Mouse (Mus musculus): Measurements from ENCODE around the gene Caly. TPM values are rescaled to one million over a fixed set of nuclear protein-coding genes. Genes with fewer than 3 reads are reported as not detected.

The Caly gene
- polyA plus RNA-seq, 1 experiment from 2014 or later = 0.52 TPM

- H3K9me3 ChIP-seq (ENCODE audit: control insufficient read depth, low read length) = no peaks in the 10 kb centered on the region
- no peak overlapping the region for H3K27ac ChIP-seq (ENCODE audit: low read depth, low read length)
- no peak overlapping the region for H3K4me2 ChIP-seq
- WGBS = 54% methylated on average over 1 of the region's 1 CpGs
- H3K4me3 ChIP-seq (ENCODE audit: low read depth, low read length) = no peak overlapping the region
- no peak overlapping the region for H3K9ac ChIP-seq (ENCODE audit: low read depth, low read length)
- H3K27me3 ChIP-seq (replicated peaks; ENCODE audit: control insufficient read depth, insufficient read depth, low read length) = no peaks in the 10 kb centered on the region
- no peaks in the 10 kb centered on the region for H3K4me1 ChIP-seq (replicated peaks; ENCODE audit: control insufficient read depth, insufficient read depth, low read length)
- DNase-seq (ENCODE audit: low spot score) = no peak
- no peaks in the 10 kb centered on the region for H3K36me3 ChIP-seq (ENCODE audit: control insufficient read depth, insufficient read depth, low read length)
- ATAC-seq (replicated peaks; ENCODE audit: low FRiP score) = no peak
These were observed 13.2 kb upstream of the Caly start for GRCm38 (mm10) chr7:140095556-140095955.

- H3K9ac ChIP-seq (ENCODE audit: low read depth, low read length) = no peak overlapping the region
- H3K27me3 ChIP-seq (replicated peaks; ENCODE audit: control insufficient read depth, insufficient read depth, low read length) = no peaks in the 10 kb centered on the region
- ATAC-seq (replicated peaks; ENCODE audit: low FRiP score) (0 out of 2 replicates have a peak, but pooled peaks have one; percentile 11), DNase-seq (ENCODE audit: low spot score) (no peak)
- H3K4me1 ChIP-seq (replicated peaks; ENCODE audit: control insufficient read depth, insufficient read depth, low read length) = no peaks in the 10 kb centered on the region
- H3K36me3 ChIP-seq (ENCODE audit: control insufficient read depth, insufficient read depth, low read length) = no peaks in the 10 kb centered on the region
- H3K9me3 ChIP-seq (ENCODE audit: control insufficient read depth, low read length) = no peaks in the 10 kb centered on the region
- 59% methylated on average over 5 of the region's 5 CpGs for WGBS
- H3K4me2 ChIP-seq = no peak overlapping the region
- H3K27ac ChIP-seq (ENCODE audit: low read depth, low read length) = no peak overlapping the region
- no peak overlapping the region for H3K4me3 ChIP-seq (ENCODE audit: low read depth, low read length)
These were observed 12.6 kb upstream of the Caly start for GRCm38 (mm10) chr7:140094954-140095353.

GRCm38 (mm10) chr7:140092924-140093528 lies 10.7 kb upstream of the Caly start, which contains the start of gene Prap1:
Prap1 (plus strand) TSS chr7:140093395.
- no peak within 1 kb of the TSS for H3K27ac ChIP-seq (ENCODE audit: low read depth, low read length)
- H3K9me3 ChIP-seq (ENCODE audit: control insufficient read depth, low read length) = no peaks in the 10 kb centered on the region
- H3K27me3 ChIP-seq (replicated peaks; ENCODE audit: control insufficient read depth, insufficient read depth, low read length) = no peaks in the 10 kb centered on the region
- no peak within 1 kb of the TSS for H3K9ac ChIP-seq (ENCODE audit: low read depth, low read length)
- no peaks in the 10 kb centered on the region for H3K4me1 ChIP-seq (replicated peaks; ENCODE audit: control insufficient read depth, insufficient read depth, low read length)
- DNase-seq (ENCODE audit: low spot score) = no peak
- no peak for ATAC-seq (replicated peaks; ENCODE audit: low FRiP score)
- WGBS = 69% methylated on average over 5 of the region's 5 CpGs
- H3K36me3 ChIP-seq (ENCODE audit: control insufficient read depth, insufficient read depth, low read length) = no peaks in the 10 kb centered on the region
- no peak within 1 kb of the TSS for H3K4me2 ChIP-seq
- H3K4me3 ChIP-seq (ENCODE audit: low read depth, low read length) = no peak within 1 kb of the TSS

- Histone ChIP-seq H3K9ac (ENCODE audit: low read depth, low read length) (no peak overlapping the region), H3K4me2 (no peak overlapping the region), H3K27me3 (replicated peaks; ENCODE audit: control insufficient read depth, insufficient read depth, low read length) (no peaks in the 10 kb centered on the region), H3K4me1 (replicated peaks; ENCODE audit: control insufficient read depth, insufficient read depth, low read length) (no peaks in the 10 kb centered on the region), H3K27ac (ENCODE audit: low read depth, low read length) (no peak overlapping the region), H3K9me3 (ENCODE audit: control insufficient read depth, low read length) (no peaks in the 10 kb centered on the region), H3K36me3 (ENCODE audit: control insufficient read depth, insufficient read depth, low read length) (no peaks in the 10 kb centered on the region), H3K4me3 (ENCODE audit: low read depth, low read length) (no peak overlapping the region)
- ATAC-seq (replicated peaks; ENCODE audit: low FRiP score) = no peak
- no peak for DNase-seq (ENCODE audit: low spot score)
- 78% methylated on average over 10 of the region's 10 CpGs for WGBS
These were observed 8.3 kb upstream of the Caly start for GRCm38 (mm10) chr7:140090601-140091000.

GRCm38 (mm10) chr7:140081408-140082241 lies 723 bp downstream of the Caly start:
- Histone ChIP-seq H3K36me3 (ENCODE audit: control insufficient read depth, insufficient read depth, low read length) (no peaks in the 10 kb centered on the region), H3K27ac (ENCODE audit: low read depth, low read length) (no peak overlapping the region), H3K4me1 (replicated peaks; ENCODE audit: control insufficient read depth, insufficient read depth, low read length) (0 out of 2 replicates have a peak, but pooled peaks cover 3% of the 10 kb centered on the region), H3K27me3 (replicated peaks; ENCODE audit: control insufficient read depth, insufficient read depth, low read length) (peaks cover 39% of the 10 kb centered on the region), H3K9ac (ENCODE audit: low read depth, low read length) (no peak overlapping the region), H3K4me2 (no peak overlapping the region), H3K9me3 (ENCODE audit: control insufficient read depth, low read length) (no peaks in the 10 kb centered on the region), H3K4me3 (ENCODE audit: low read depth, low read length) (no peak overlapping the region)
- ATAC-seq (replicated peaks; ENCODE audit: low FRiP score) (no peak), DNase-seq (ENCODE audit: low spot score) (no peak)
- WGBS = 27% methylated on average over 20 of the region's 20 CpGs

GRCm38 (mm10) chr7:140080503-140081156 lies 1.7 kb downstream of the Caly start:
- no peak overlapping the region for H3K4me2 ChIP-seq
- H3K4me3 ChIP-seq (ENCODE audit: low read depth, low read length) = no peak overlapping the region
- H3K27ac ChIP-seq (ENCODE audit: low read depth, low read length) = no peak overlapping the region
- DNase-seq (ENCODE audit: low spot score) = no peak
- 7% methylated on average over 24 of the region's 24 CpGs for WGBS
- H3K27me3 ChIP-seq (replicated peaks; ENCODE audit: control insufficient read depth, insufficient read depth, low read length) = peaks cover 39% of the 10 kb centered on the region
- H3K4me1 ChIP-seq (replicated peaks; ENCODE audit: control insufficient read depth, insufficient read depth, low read length) = 0 out of 2 replicates have a peak, but pooled peaks cover 3% of the 10 kb centered on the region
- no peaks in the 10 kb centered on the region for H3K36me3 ChIP-seq (ENCODE audit: control insufficient read depth, insufficient read depth, low read length)
- H3K9ac ChIP-seq (ENCODE audit: low read depth, low read length) = no peak overlapping the region
- peak; percentile 41 for ATAC-seq (replicated peaks; ENCODE audit: low FRiP score)
- no peaks in the 10 kb centered on the region for H3K9me3 ChIP-seq (ENCODE audit: control insufficient read depth, low read length)

- Histone ChIP-seq H3K4me2 (no peak overlapping the region), H3K27ac (ENCODE audit: low read depth, low read length) (no peak overlapping the region), H3K27me3 (replicated peaks; ENCODE audit: control insufficient read depth, insufficient read depth, low read length) (peaks cover 39% of the 10 kb centered on the region), H3K4me1 (replicated peaks; ENCODE audit: control insufficient read depth, insufficient read depth, low read length) (0 out of 2 replicates have a peak, but pooled peaks cover 3% of the 10 kb centered on the region), H3K9ac (ENCODE audit: low read depth, low read length) (no peak overlapping the region), H3K9me3 (ENCODE audit: control insufficient read depth, low read length) (no peaks in the 10 kb centered on the region), H3K4me3 (ENCODE audit: low read depth, low read length) (no peak overlapping the region), H3K36me3 (ENCODE audit: control insufficient read depth, insufficient read depth, low read length) (no peaks in the 10 kb centered on the region)
- DNase-seq (ENCODE audit: low spot score) = no peak
- ATAC-seq (replicated peaks; ENCODE audit: low FRiP score) = no peak; the same call in 1 of the 2 replicates
- 9% methylated on average over 5 of the region's 5 CpGs for WGBS
These were observed 3.6 kb downstream of the Caly start for GRCm38 (mm10) chr7:140078711-140079110.

GRCm38 (mm10) chr7:140077698-140078097 lies 4.7 kb downstream of the Caly start:
- no peak for DNase-seq (ENCODE audit: low spot score)
- H3K9me3 ChIP-seq (ENCODE audit: control insufficient read depth, low read length) = no peaks in the 10 kb centered on the region
- no peak overlapping the region for H3K9ac ChIP-seq (ENCODE audit: low read depth, low read length)
- H3K27ac ChIP-seq (ENCODE audit: low read depth, low read length) = no peak overlapping the region
- 0 out of 2 replicates have a peak, but pooled peaks cover 3% of the 10 kb centered on the region for H3K4me1 ChIP-seq (replicated peaks; ENCODE audit: control insufficient read depth, insufficient read depth, low read length)
- H3K27me3 ChIP-seq (replicated peaks; ENCODE audit: control insufficient read depth, insufficient read depth, low read length) = peaks cover 36% of the 10 kb centered on the region
- H3K4me3 ChIP-seq (ENCODE audit: low read depth, low read length) = no peak overlapping the region
- WGBS = 69% methylated on average over 6 of the region's 6 CpGs
- H3K36me3 ChIP-seq (ENCODE audit: control insufficient read depth, insufficient read depth, low read length) = no peaks in the 10 kb centered on the region
- ATAC-seq (replicated peaks; ENCODE audit: low FRiP score) = no peak
- no peak overlapping the region for H3K4me2 ChIP-seq

All from liver, embryonic 11.5 days (tissue).